Mouse (Mus musculus) heart, embryonic 14.5 days (tissue): Measurements from ENCODE around the gene Fam83e. TPM values are rescaled to one million over a fixed set of nuclear protein-coding genes. Genes with fewer than 3 reads are reported as not detected.

Source experiments
- ATAC-seq: fragments of 200-750 bp; cut with Nextera tagmentation; 2 replicates; pipeline ENCODE4 v1.8.0; 2017; ENCODE audit warnings: low read depth, moderate TSS enrichment; ENCODE audit not compliant: insufficient number of reproducible peaks, insufficient read depth, low FRiP score
- H3K27ac ChIP-seq, 2 experiments: fragments of 200-500 bp in 1 of 2; fragments of 300-500 bp in 1 of 2; sonication (generic) in 1 of 2; replicated peaks in 1 of 2; 2 replicates each; pipeline ENCODE4 v1.5.1; 2012 to 2014; ENCODE audit warnings: low read depth in 2 of 2, low read length in 2 of 2, control low read depth in 1 of 2, mild to moderate bottlenecking in 1 of 2, mixed read lengths in 1 of 2; ENCODE audit not compliant: control insufficient read depth in 1 of 2, insufficient read depth in 1 of 2
- H3K27me3 ChIP-seq: fragments of 300-500 bp; sonication (generic); 2 replicates; pipeline ENCODE4 v1.6.1; 2014; ENCODE audit warnings: mild to moderate bottlenecking, low read length, control low read depth; ENCODE audit not compliant: control insufficient read depth, insufficient read depth
- H3K36me3 ChIP-seq: fragments of 300-500 bp; sonication (generic); 2 replicates; pipeline ENCODE4 v1.6.1; 2014; ENCODE audit warnings: mild to moderate bottlenecking, control low read depth, low read length, mixed read lengths; ENCODE audit not compliant: control insufficient read depth, insufficient read depth
- H3K4me1 ChIP-seq, 2 experiments: fragments of 200-500 bp in 1 of 2; fragments of 300-500 bp in 1 of 2; sonication (generic) in 1 of 2; 2 replicates each; pipeline ENCODE4 v1.6.1; 2012 to 2014; ENCODE audit warnings: low read length in 2 of 2, control low read depth in 1 of 2, mixed read lengths in 1 of 2; ENCODE audit not compliant: control insufficient read depth in 2 of 2, insufficient read depth in 2 of 2
- H3K4me2 ChIP-seq: fragments of 300-500 bp; sonication (generic); 2 replicates; pipeline ENCODE4 v1.6.1; 2014; ENCODE audit warnings: mild to moderate bottlenecking, low read length
- H3K4me3 ChIP-seq, 2 experiments: fragments of 200-500 bp in 1 of 2; fragments of 300-500 bp in 1 of 2; sonication (generic) in 1 of 2; 2 replicates each; pipeline ENCODE4 v1.5.1; 2012 to 2014; ENCODE audit warnings: low read length in 2 of 2, mild to moderate bottlenecking in 2 of 2, control low read depth in 1 of 2, low read depth in 1 of 2, moderate library complexity in 1 of 2; ENCODE audit not compliant: control insufficient read depth in 1 of 2, insufficient read depth in 1 of 2
- H3K9ac ChIP-seq: fragments of 300-500 bp; sonication (generic); 2 replicates; pipeline ENCODE4 v1.6.1; 2014; ENCODE audit warnings: mild to moderate bottlenecking, low read length
- H3K9me3 ChIP-seq: fragments of 300-500 bp; sonication (generic); 2 replicates; pipeline ENCODE4 v1.6.1; 2016; ENCODE audit warnings: low read length, control low read depth; ENCODE audit not compliant: control insufficient read depth
- WGBS: fragments of 180-500 bp; shearing (Covaris S2); extraction: QIAGEN DNeasy Blood & Tissue Kit; methylation state at CpG from one replicate; pipeline ENCODE4 v1.1.7; 2014; 5-methylcytosine and 5-hydroxymethylcytosine counted together
- polyA plus RNA-seq: library from polyadenylated mRNA; unstranded; fragments of >200 nt; fragmentation: Nextera tagmentation; extraction: Ambion mirVana; gene quantifications from 2 replicates; pipeline ENCODE4 v1.2.1, GENCODE M21; 2014

Gene Fam83e
- polyA plus RNA-seq, 1 experiment from 2014 or later = 0.31 TPM

- Histone ChIP-seq H3K27ac (no peak within 1 kb of the TSS), H3K4me1 (peaks cover 5 to 15% of the 10 kb centered on the region in 2 experiments), H3K4me3 (no peak within 1 kb of the TSS), H3K9ac (no peak within 1 kb of the TSS), H3K27me3 (no peaks in the 10 kb centered on the region), H3K36me3 (no peaks in the 10 kb centered on the region), H3K4me2 (no peak within 1 kb of the TSS), H3K9me3 (no peaks in the 10 kb centered on the region)
- WGBS = 73% methylated on average over 7 of the region's 7 CpGs
- ATAC-seq = no peak
Observed at GRCm38 (mm10) chr7:45683396-45684050, 37.5 kb upstream of the Fam83e start, which contains the start of gene Ntn5. Gene Ntn5, plus strand, starts transcription at chr7:45684022.

- Histone ChIP-seq H3K9ac (no peak overlapping the region), H3K36me3 (no peaks in the 10 kb centered on the region), H3K4me2 (no peak overlapping the region), H3K9me3 (no peaks in the 10 kb centered on the region), H3K27me3 (no peaks in the 10 kb centered on the region), H3K4me1 (peaks cover 19 to 28% of the 10 kb centered on the region in 2 experiments), H3K4me3 (no peak overlapping the region), H3K27ac (no peak overlapping the region)
- WGBS = 67% methylated on average over 10 of the region's 10 CpGs
- no peak for ATAC-seq
Observed at GRCm38 (mm10) chr7:45685811-45686210, 35.2 kb upstream of the Fam83e start.

- Histone ChIP-seq H3K4me1 (peaks cover 19 to 20% of the 10 kb centered on the region in 2 experiments), H3K4me3 (no peak overlapping the region), H3K27me3 (no peaks in the 10 kb centered on the region), H3K27ac (no peak overlapping the region), H3K9ac (no peak overlapping the region), H3K9me3 (no peaks in the 10 kb centered on the region), H3K4me2 (no peak overlapping the region), H3K36me3 (no peaks in the 10 kb centered on the region)
- 71% methylated on average over 3 of the region's 3 CpGs for WGBS
- ATAC-seq = no peak
Observed at GRCm38 (mm10) chr7:45686841-45687240, 34.2 kb upstream of the Fam83e start.

- WGBS = 61% methylated on average over 6 of the region's 6 CpGs
- peak overlapping the region; percentile 3; the same call in 1 of the 2 replicates for H3K9ac ChIP-seq
- no peak overlapping the region for H3K4me3 ChIP-seq
- H3K27me3 ChIP-seq = no peaks in the 10 kb centered on the region
- H3K4me2 ChIP-seq = no peak overlapping the region
- 0 out of 4 replicates have a peak overlapping the region, but pooled peaks of 1 of the 2 experiments have one; percentile 57 for H3K27ac ChIP-seq
- ATAC-seq = no peak
- H3K36me3 ChIP-seq = no peaks in the 10 kb centered on the region
- peaks cover 16 to 20% of the 10 kb centered on the region in 2 experiments for H3K4me1 ChIP-seq
- no peaks in the 10 kb centered on the region for H3K9me3 ChIP-seq
Observed at GRCm38 (mm10) chr7:45689099-45689498, 31.9 kb upstream of the Fam83e start.

GRCm38 (mm10) chr7:45689800-45690199 lies 31.2 kb upstream of the Fam83e start:
- 10% methylated on average over 11 of the region's 11 CpGs for WGBS
- peaks cover 16 to 20% of the 10 kb centered on the region in 2 experiments for H3K4me1 ChIP-seq
- H3K36me3 ChIP-seq = no peaks in the 10 kb centered on the region
- H3K27ac ChIP-seq = peak overlapping the region; percentile 50 to 57
- H3K27me3 ChIP-seq = no peaks in the 10 kb centered on the region
- H3K9me3 ChIP-seq = no peaks in the 10 kb centered on the region
- H3K9ac ChIP-seq = peak overlapping the region; percentile 21; the same call in 1 of the 2 replicates
- ATAC-seq = no peak
- H3K4me2 ChIP-seq = peak overlapping the region; percentile 17
- no peak overlapping the region for H3K4me3 ChIP-seq

GRCm38 (mm10) chr7:45692364-45692763 lies 28.6 kb upstream of the Fam83e start:
- Histone ChIP-seq H3K27me3 (no peaks in the 10 kb centered on the region), H3K27ac (no peak overlapping the region), H3K36me3 (no peaks in the 10 kb centered on the region), H3K4me3 (no peak overlapping the region), H3K9ac (no peak overlapping the region; the same call in 1 of the 2 replicates), H3K4me2 (no peak overlapping the region), H3K9me3 (no peaks in the 10 kb centered on the region), H3K4me1 (peaks cover 16 to 20% of the 10 kb centered on the region in 2 experiments)
- ATAC-seq = no peak
- 52% methylated on average over 2 of the region's 2 CpGs for WGBS

- peaks cover 9% of the 10 kb centered on the region for H3K27me3 ChIP-seq
- WGBS = 84% methylated on average over 50 of the region's 50 CpGs
- H3K4me1 ChIP-seq = peaks cover 14 to 17% of the 10 kb centered on the region in 2 experiments
- no peak within 1 kb of the TSS for H3K4me2 ChIP-seq
- no peak for ATAC-seq
- H3K9me3 ChIP-seq = no peaks in the 10 kb centered on the region
- no peak within 1 kb of the TSS for H3K4me3 ChIP-seq
- H3K36me3 ChIP-seq = no peaks in the 10 kb centered on the region
- H3K27ac ChIP-seq = no peak within 1 kb of the TSS
- no peak within 1 kb of the TSS for H3K9ac ChIP-seq
Observed at GRCm38 (mm10) chr7:45693921-45694591, 27.0 kb upstream of the Fam83e start, which contains the start of gene Sec1. Gene Sec1, minus strand, starts transcription at chr7:45694402.
